ENCODE assay signal across 19 mouse cellular contexts in the genomic region with DNA sequence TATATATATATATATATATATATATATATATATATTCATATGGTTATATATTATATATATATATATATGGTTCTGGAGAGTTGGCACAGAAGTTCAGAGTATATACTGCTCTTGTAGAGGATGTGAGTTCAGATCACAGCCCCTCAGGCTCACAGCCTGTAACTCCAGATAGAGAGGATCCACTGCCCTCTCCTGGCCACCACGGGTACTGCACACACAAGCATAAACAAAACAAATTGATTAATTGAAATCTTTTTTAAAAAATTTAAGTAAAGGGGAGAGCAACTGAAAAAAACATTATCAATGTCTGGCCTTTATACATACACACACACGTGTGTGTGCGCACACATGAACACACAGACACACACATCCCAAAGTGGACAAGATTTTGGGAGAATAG.
DNase-seq lines count a peak whose midpoint lies in the region; ATAC-seq and TF ChIP-seq lines count a peak whose summit lies in the region.
"Had no signal": no experiment of that assay in that cellular context is flagged by ENCODE, and none has a peak within 500 bp of the region (broad histone marks: within the 10 kb centered on the region; RNA-seq: fewer than 3 reads in every experiment).

No protein-coding gene starts in this region.

- intact Hi-C loops in gastrocnemius, adult 2 months (cut with DNase I), result loop anchor here (10.0 kb wide), 1 partner anchor 118 kb away; the partner anchor contains the start of gene Galnt17
- intact Hi-C loops in gastrocnemius, postnatal 14 days (cut with DNase I; ENCODE audit: low total_unique reads), result loop anchor here (10.0 kb wide), 1 partner anchor 268 kb away; no protein-coding TSS in a partner anchor

- no peaks in the 10 kb centered on the region for H3K4me1 ChIP-seq in liver, adult 2 months (ENCODE audit: control insufficient read depth, insufficient read depth, low read length)
- no peaks in the 10 kb centered on the region for H3K4me1 ChIP-seq in liver, embryonic 12.5 days
- peaks cover 4% of the 10 kb centered on the region; the same call in 1 of the 2 replicates for H3K4me1 ChIP-seq in E14TG2a.4 (replicated peaks; ENCODE audit: low read depth, low read length)
- H3K4me1 ChIP-seq: heart, embryonic 15.5 days; hindbrain, embryonic 10.5 days; neural tube, embryonic 12.5 days had no signal

- 84% methylated on average over 3 of the region's 3 CpGs for whole genome bisulfite sequencing in liver, adult 2 months
- 62% methylated on average over 3 of the region's 3 CpGs for WGBS in liver, embryonic 12.5 days (ENCODE audit: insufficient replicate concordance)

- no peaks in the 10 kb centered on the region for H3K79me2 ChIP-seq in liver, adult 2 months (ENCODE audit: control insufficient read depth, insufficient read depth, low read length)

- H3K27ac ChIP-seq in gastrocnemius, adult 2 months, result no peak overlapping the region
- H3K27ac ChIP-seq in liver, adult 2 months (replicated peaks; ENCODE audit: insufficient read depth, low read depth, low read length), result no peak overlapping the region
- H3K27ac ChIP-seq in liver, embryonic 12.5 days, result no peak overlapping the region
- H3K27ac ChIP-seq: embryonic facial prominence, embryonic 15.5 days; forebrain, embryonic 12.5 days; heart, embryonic 15.5 days; hindbrain, embryonic 10.5 days; neural tube, embryonic 12.5 days had no signal

- no peak for DNase-seq in gastrocnemius, adult 2 months
- DNase-seq in gastrocnemius, postnatal 14 days, result no peak
- no peak for DNase-seq in liver, adult 2 months (ENCODE audit: extremely low read depth, low read depth, low spot score)
- DNase-seq in ZHBTc4 (ENCODE audit: low read depth, low spot score), result peak; percentile 54
- no peak for DNase-seq in ovary, postnatal 10 days (ENCODE audit: low spot score)
- DNase-seq: cerebellum, postnatal 14 days; embryo, embryonic 11 days; kidney, postnatal 10 days; layer of hippocampus, adult 9-11 months; thymus, postnatal 25 days had no signal

- H3K27me3 ChIP-seq in liver, adult 2 months (ENCODE audit: control insufficient read depth, insufficient read depth, low read length), result no peaks in the 10 kb centered on the region
- no peaks in the 10 kb centered on the region for H3K27me3 ChIP-seq in liver, embryonic 12.5 days (replicated peaks)
- H3K27me3 ChIP-seq in E14TG2a.4 (ENCODE audit: insufficient read depth, low read length), result 0 out of 2 replicates have a peak, but pooled peaks cover 5% of the 10 kb centered on the region
- H3K27me3 ChIP-seq: CH12.LX; embryonic facial prominence, embryonic 15.5 days; heart, embryonic 15.5 days; neural tube, embryonic 12.5 days had no signal

- no peak overlapping the region for H3K4me2 ChIP-seq in liver, embryonic 12.5 days
- H3K4me2 ChIP-seq: embryonic facial prominence, embryonic 15.5 days; forebrain, embryonic 12.5 days; heart, embryonic 15.5 days; neural tube, embryonic 12.5 days had no signal

- TF ChIP-seq CTCF in gastrocnemius, adult 2 months (IDR thresholded peaks at IDR 0.05), result peak; percentile 43
- TF ChIP-seq CTCF in liver, adult 2 months (IDR thresholded peaks at IDR 0.05; ENCODE audit: low read depth, low read length), result peak; percentile 40; the same call in 1 of the 2 replicates
- TF ChIP-seq CTCF in E14TG2a.4 (conservative IDR thresholded peaks at IDR 0.05; ENCODE audit: low read length), result peak; percentile 76

- H3K9ac ChIP-seq in liver, adult 2 months (ENCODE audit: low read depth, low read length), result no peak overlapping the region
- no peak overlapping the region for H3K9ac ChIP-seq in liver, embryonic 12.5 days
- H3K9ac ChIP-seq: embryonic facial prominence, embryonic 15.5 days; forebrain, embryonic 12.5 days; heart, embryonic 15.5 days; neural tube, embryonic 12.5 days had no signal

- H3K9me3 ChIP-seq in liver, embryonic 12.5 days (replicated peaks), result no peaks in the 10 kb centered on the region
- no peaks in the 10 kb centered on the region for H3K9me3 ChIP-seq in E14TG2a.4 (ENCODE audit: low read length)
- H3K9me3 ChIP-seq: embryonic facial prominence, embryonic 15.5 days; forebrain, embryonic 12.5 days; heart, embryonic 15.5 days; hindbrain, embryonic 10.5 days; neural tube, embryonic 12.5 days had no signal

- no peaks in the 10 kb centered on the region for H3K36me3 ChIP-seq in liver, adult 2 months (ENCODE audit: control insufficient read depth, insufficient read depth, low read length)
- no peaks in the 10 kb centered on the region for H3K36me3 ChIP-seq in liver, embryonic 12.5 days
- no peaks in the 10 kb centered on the region for H3K36me3 ChIP-seq in E14TG2a.4 (ENCODE audit: insufficient read depth, low read length)
- H3K36me3 ChIP-seq: embryonic facial prominence, embryonic 15.5 days; forebrain, embryonic 12.5 days; heart, embryonic 15.5 days; hindbrain, embryonic 10.5 days; neural tube, embryonic 12.5 days had no signal

- H3K4me3 ChIP-seq in gastrocnemius, adult 2 months, result no peak overlapping the region
- H3K4me3 ChIP-seq in liver, adult 2 months (ENCODE audit: insufficient read depth, low read depth, low read length), result no peak overlapping the region
- H3K4me3 ChIP-seq in liver, embryonic 12.5 days, result no peak overlapping the region
- H3K4me3 ChIP-seq in E14TG2a.4 (replicated peaks; ENCODE audit: low read length), result no peak overlapping the region
- H3K4me3 ChIP-seq: embryonic facial prominence, embryonic 15.5 days; forebrain, embryonic 12.5 days; heart, embryonic 15.5 days; hindbrain, embryonic 10.5 days; neural tube, embryonic 12.5 days had no signal

- no peak for TF ChIP-seq POLR2A in liver, adult 2 months (IDR thresholded peaks at IDR 0.05; ENCODE audit: extremely low read depth, insufficient read depth, low read length)

- ATAC-seq in liver, embryonic 12.5 days, result no peak
- ATAC-seq: inflammation-experienced regulatory T-cells, adult 6 months had no signal
